Mouse (Mus musculus): Measurements from ENCODE around the gene Rps19. TPM values are rescaled to one million over a fixed set of nuclear protein-coding genes. Genes with fewer than 3 reads are reported as not detected.

Gene Rps19
- polyA plus RNA-seq, 1 experiment from 2014 or later, result 2,334 TPM

Other genes starting within 250 kb of the Rps19 start
- gene Lypd3, start 247.8 kb upstream of the Rps19 start, polyA plus RNA-seq (2015; fragmentation: Nextera tagmentation; extraction: Ambion mirVana), result 0.27 and 0.49 TPM in 2 replicates
- 0.12 TPM in 1 of 2 replicates, not detected in the other for gene Tex101, start 207.7 kb upstream of the Rps19 start, polyA plus RNA-seq (2015; fragmentation: Nextera tagmentation; extraction: Ambion mirVana)
- gene BC049730, start 175.1 kb upstream of the Rps19 start, polyA plus RNA-seq (2015; fragmentation: Nextera tagmentation; extraction: Ambion mirVana), result not detected in 2 replicates
- gene Gm4763, start 157.5 kb upstream of the Rps19 start, polyA plus RNA-seq (2015; fragmentation: Nextera tagmentation; extraction: Ambion mirVana), result not detected in 2 replicates
- 3.3 and 3.4 TPM in 2 replicates for gene Cd177, start 124.1 kb upstream of the Rps19 start, polyA plus RNA-seq (2015; fragmentation: Nextera tagmentation; extraction: Ambion mirVana)
- gene Ceacam10, start 107.2 kb upstream of the Rps19 start, polyA plus RNA-seq (2015; fragmentation: Nextera tagmentation; extraction: Ambion mirVana), result 0.48 and 0.62 TPM in 2 replicates
- 8.6 and 9.7 TPM in 2 replicates for gene Gm9844, start 22.2 kb upstream of the Rps19 start, polyA plus RNA-seq (2015; fragmentation: Nextera tagmentation; extraction: Ambion mirVana)
- not detected in 2 replicates for gene Lypd4, start 14.4 kb upstream of the Rps19 start, polyA plus RNA-seq (2015; fragmentation: Nextera tagmentation; extraction: Ambion mirVana)
- gene Dmrtc2, start 14.3 kb upstream of the Rps19 start, polyA plus RNA-seq (2015; fragmentation: Nextera tagmentation; extraction: Ambion mirVana), result not detected in 2 replicates
- 0.39 and 0.46 TPM in 2 replicates for gene Cd79a, start 13.0 kb downstream of the Rps19 start, polyA plus RNA-seq (2015; fragmentation: Nextera tagmentation; extraction: Ambion mirVana)
- 69.1 and 71.3 TPM in 2 replicates for gene Arhgef1, start 18.5 kb downstream of the Rps19 start, polyA plus RNA-seq (2015; fragmentation: Nextera tagmentation; extraction: Ambion mirVana)
- not detected in 2 replicates for gene Gm4881, start 60.1 kb downstream of the Rps19 start, polyA plus RNA-seq (2015; fragmentation: Nextera tagmentation; extraction: Ambion mirVana)
- gene Rabac1, start 88.4 kb downstream of the Rps19 start, polyA plus RNA-seq (2015; fragmentation: Nextera tagmentation; extraction: Ambion mirVana), result 151 and 153 TPM in 2 replicates
- gene Atp1a3, start 121.6 kb downstream of the Rps19 start, polyA plus RNA-seq (2015; fragmentation: Nextera tagmentation; extraction: Ambion mirVana), result 3.5 and 3.9 TPM in 2 replicates
- gene Grik5, start 188.0 kb downstream of the Rps19 start, polyA plus RNA-seq (2015; fragmentation: Nextera tagmentation; extraction: Ambion mirVana), result 1.5 and 1.9 TPM in 2 replicates
- 23.1 and 23.3 TPM in 2 replicates for gene Zfp574, start 188.2 kb downstream of the Rps19 start, polyA plus RNA-seq (2015; fragmentation: Nextera tagmentation; extraction: Ambion mirVana)